9 mouse cellular contexts compared by ENCODE assay signal in the genomic region with DNA sequence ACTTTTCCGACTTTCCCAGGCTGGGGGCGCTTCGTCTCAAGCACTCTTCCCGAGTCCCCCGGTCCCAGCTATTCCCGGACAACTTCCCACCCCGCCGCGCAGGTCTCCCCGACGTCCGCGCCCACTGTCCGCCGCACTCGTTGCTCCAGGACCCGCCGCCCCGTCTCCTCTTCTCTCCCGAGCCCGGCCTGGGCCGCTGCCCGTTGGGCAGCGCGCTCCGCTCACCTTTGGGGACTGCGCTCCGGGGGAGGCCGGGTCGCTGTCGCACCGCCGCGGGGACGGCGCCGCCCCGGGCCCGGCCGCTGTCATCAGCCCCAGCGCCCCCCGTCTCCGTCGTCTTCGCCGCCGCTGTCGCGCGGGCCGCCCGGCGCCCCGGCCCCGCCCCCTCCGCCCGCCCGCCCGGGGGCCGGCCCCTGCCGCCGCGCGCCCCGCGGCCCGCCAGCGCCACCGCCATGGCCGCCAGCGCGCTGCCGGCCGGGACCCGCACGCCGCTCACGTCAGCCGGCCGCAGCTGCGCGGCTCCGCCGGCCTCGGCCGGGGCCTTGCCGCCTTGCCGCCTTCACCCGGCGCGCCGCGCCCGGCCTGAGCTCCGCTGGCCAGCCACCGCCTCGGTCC. TPM values are rescaled to one million over a fixed set of nuclear protein-coding genes. Genes with fewer than 3 reads are reported as not detected.
DNase-seq lines count a peak whose midpoint lies in the region; ATAC-seq and TF ChIP-seq lines count a peak whose summit lies in the region.
"Not testable (repeated sequence)": the region's sequence is repeated elsewhere in the genome, so short reads cannot be mapped to it uniquely, and the experiment has no call there.
"Had no signal": no experiment of that assay in that cellular context is flagged by ENCODE, and none has a peak within 500 bp of the region (broad histone marks: within the 10 kb centered on the region; RNA-seq: fewer than 3 reads in every experiment).

No protein-coding gene starts in this region.

- WGBS in embryonic facial prominence, embryonic 15.5 days, result no CpG with 5 or more reads among the region's 97 CpGs
- WGBS in hindbrain, embryonic 12.5 days, result no CpG with 5 or more reads among the region's 97 CpGs
- no CpG with 5 or more reads among the region's 97 CpGs for WGBS in intestine, postnatal 0 days
- no CpG with 5 or more reads among the region's 97 CpGs for WGBS in liver, embryonic 11.5 days
- WGBS in lung, postnatal 0 days, result no CpG with 5 or more reads among the region's 97 CpGs
- no CpG with 5 or more reads among the region's 97 CpGs for WGBS in neural tube, embryonic 12.5 days

- H3K36me3 ChIP-seq in embryonic facial prominence, embryonic 15.5 days; hindbrain, embryonic 12.5 days; intestine, postnatal 0 days (ENCODE audit: control insufficient read depth, insufficient read depth); liver, embryonic 11.5 days (ENCODE audit: control insufficient read depth, insufficient read depth, low read length); lung, postnatal 0 days (ENCODE audit: insufficient read depth, low read length); neural tube, embryonic 12.5 days: not testable (repeated sequence)

- H3K27ac ChIP-seq in embryonic facial prominence, embryonic 15.5 days (replicated peaks); hindbrain, embryonic 12.5 days; intestine, postnatal 0 days (ENCODE audit: low read depth, low read length); liver, embryonic 11.5 days (ENCODE audit: low read depth, low read length); lung, postnatal 0 days (ENCODE audit: low read length); neural tube, embryonic 12.5 days: not testable (repeated sequence)

- H3K9me3 ChIP-seq in embryonic facial prominence, embryonic 15.5 days (replicated peaks); hindbrain, embryonic 12.5 days (replicated peaks); intestine, postnatal 0 days (ENCODE audit: control insufficient read depth); liver, embryonic 11.5 days (ENCODE audit: control insufficient read depth, low read length); lung, postnatal 0 days (ENCODE audit: low read length); neural tube, embryonic 12.5 days: not testable (repeated sequence)

- TF ChIP-seq EP300 in lung, postnatal 0 days (IDR thresholded peaks at IDR 0.05), result not testable (repeated sequence)

- not testable (repeated sequence) for H3K27me3 ChIP-seq in embryonic facial prominence, embryonic 15.5 days; hindbrain, embryonic 12.5 days; intestine, postnatal 0 days (replicated peaks; ENCODE audit: control insufficient read depth, insufficient read depth, low read length); liver, embryonic 11.5 days (replicated peaks; ENCODE audit: control insufficient read depth, insufficient read depth, low read length); lung, postnatal 0 days (replicated peaks; ENCODE audit: insufficient read depth, low read length); neural tube, embryonic 12.5 days (replicated peaks)

- not testable (repeated sequence) for H3K4me2 ChIP-seq in embryonic facial prominence, embryonic 15.5 days (replicated peaks); hindbrain, embryonic 12.5 days (replicated peaks); intestine, postnatal 0 days (replicated peaks; ENCODE audit: low read depth); liver, embryonic 11.5 days; lung, postnatal 0 days (replicated peaks; ENCODE audit: low read depth, low read length); neural tube, embryonic 12.5 days (replicated peaks)

- peak; percentile 78 for ATAC-seq in embryonic facial prominence, embryonic 15.5 days (ENCODE audit: insufficient number of reproducible peaks, low FRiP score, low TSS enrichment, low read depth)
- ATAC-seq in frontal cortex, adult (ENCODE audit: low TSS enrichment), result peak; percentile 71
- ATAC-seq in hindbrain, embryonic 12.5 days (ENCODE audit: low FRiP score), result peak; percentile 80
- ATAC-seq in intestine, postnatal 0 days, result peak; percentile 83
- peak; percentile 61 for ATAC-seq in liver, embryonic 11.5 days (replicated peaks; ENCODE audit: low FRiP score)
- ATAC-seq in lung, postnatal 0 days, result peak; percentile 81
- peak; percentile 80 for ATAC-seq in neural tube, embryonic 12.5 days (ENCODE audit: low FRiP score, low read depth)

- not testable (repeated sequence) for TF ChIP-seq CTCF in intestine, postnatal 0 days (IDR thresholded peaks at IDR 0.05; ENCODE audit: low read depth); lung, postnatal 0 days (IDR thresholded peaks at IDR 0.05)

- not testable (repeated sequence) for DNase-seq in liver, embryonic 11.5 days (ENCODE audit: low spot score); lung, postnatal 0 days (ENCODE audit: low spot score)

- H3K9ac ChIP-seq in embryonic facial prominence, embryonic 15.5 days; hindbrain, embryonic 12.5 days; intestine, postnatal 0 days (ENCODE audit: low read depth, low read length); liver, embryonic 11.5 days (ENCODE audit: low read depth, low read length); lung, postnatal 0 days (replicated peaks; ENCODE audit: low read depth); neural tube, embryonic 12.5 days: not testable (repeated sequence)

- H3K4me1 ChIP-seq in embryonic facial prominence, embryonic 15.5 days; hindbrain, embryonic 12.5 days; intestine, postnatal 0 days (replicated peaks; ENCODE audit: control insufficient read depth, insufficient read depth, low read length); liver, embryonic 11.5 days (replicated peaks; ENCODE audit: control insufficient read depth, insufficient read depth, low read length); lung, postnatal 0 days (ENCODE audit: insufficient read depth, low read depth, low read length); neural tube, embryonic 12.5 days: not testable (repeated sequence)

- not testable (repeated sequence) for H3K4me3 ChIP-seq in embryonic facial prominence, embryonic 15.5 days (replicated peaks); hindbrain, embryonic 12.5 days; intestine, postnatal 0 days (ENCODE audit: low read depth, low read length); liver, embryonic 11.5 days (ENCODE audit: low read depth, low read length); lung, postnatal 0 days (ENCODE audit: low read depth, low read length); neural tube, embryonic 12.5 days

RNA-seq across cellular contexts. Expression of a gene that starts 14.0 kb away (rescaled TPM):
- polyA plus RNA-seq in embryonic facial prominence, embryonic 15.5 days (2015; fragmentation: Nextera tagmentation; extraction: Ambion mirVana), result 6.6 and 8.7 TPM in 2 replicates
- 10.3 and 11.7 TPM in 2 replicates for polyA plus RNA-seq in hindbrain, embryonic 12.5 days (2016; fragmentation: Nextera tagmentation; extraction: Ambion mirVana)
- polyA plus RNA-seq in intestine, postnatal 0 days (2015; fragmentation: Nextera tagmentation; extraction: Ambion mirVana), result 3.6 and 5.8 TPM in 2 replicates
- 5.4 and 5.6 TPM in 2 replicates for polyA plus RNA-seq in liver, embryonic 11.5 days (2014; fragmentation: Nextera tagmentation; extraction: Ambion mirVana)
- 4.5 and 5.6 TPM in 2 replicates for polyA plus RNA-seq in lung, postnatal 0 days (2015; fragmentation: Nextera tagmentation; extraction: Ambion mirVana)
- 9.2 and 11.8 TPM in 2 replicates for polyA plus RNA-seq in neural tube, embryonic 12.5 days (2016; fragmentation: Nextera tagmentation; extraction: Ambion mirVana)

RNA-seq across cellular contexts. Expression of a gene that starts 17.0 kb away (rescaled TPM):
- 69.6 and 75.0 TPM in 2 replicates for polyA plus RNA-seq in embryonic facial prominence, embryonic 15.5 days (2015; fragmentation: Nextera tagmentation; extraction: Ambion mirVana)
- polyA plus RNA-seq in hindbrain, embryonic 12.5 days (2016; fragmentation: Nextera tagmentation; extraction: Ambion mirVana), result 97.1 and 112 TPM in 2 replicates
- polyA plus RNA-seq in intestine, postnatal 0 days (2015; fragmentation: Nextera tagmentation; extraction: Ambion mirVana), result 27.4 and 30.9 TPM in 2 replicates
- 67.2 and 73.1 TPM in 2 replicates for polyA plus RNA-seq in liver, embryonic 11.5 days (2014; fragmentation: Nextera tagmentation; extraction: Ambion mirVana)
- 49.6 and 59.4 TPM in 2 replicates for polyA plus RNA-seq in lung, postnatal 0 days (2015; fragmentation: Nextera tagmentation; extraction: Ambion mirVana)
- polyA plus RNA-seq in neural tube, embryonic 12.5 days (2016; fragmentation: Nextera tagmentation; extraction: Ambion mirVana), result 99.1 and 107 TPM in 2 replicates

RNA-seq across cellular contexts. Expression of a gene that starts 17.3 kb away (rescaled TPM):
- 1.1 TPM in 1 of 2 replicates, not detected in the other for polyA plus RNA-seq in embryonic facial prominence, embryonic 15.5 days (2015; fragmentation: Nextera tagmentation; extraction: Ambion mirVana)
- not detected in 2 replicates for polyA plus RNA-seq in hindbrain, embryonic 12.5 days (2016; fragmentation: Nextera tagmentation; extraction: Ambion mirVana)
- 3.2 and 3.4 TPM in 2 replicates for polyA plus RNA-seq in intestine, postnatal 0 days (2015; fragmentation: Nextera tagmentation; extraction: Ambion mirVana)
- polyA plus RNA-seq in liver, embryonic 11.5 days (2014; fragmentation: Nextera tagmentation; extraction: Ambion mirVana), result 3.9 and 4.4 TPM in 2 replicates
- 1.1 and 1.2 TPM in 2 replicates for polyA plus RNA-seq in lung, postnatal 0 days (2015; fragmentation: Nextera tagmentation; extraction: Ambion mirVana)
- polyA plus RNA-seq in neural tube, embryonic 12.5 days (2016; fragmentation: Nextera tagmentation; extraction: Ambion mirVana), result not detected in 2 replicates
- polyA plus RNA-seq: embryonic facial prominence, embryonic 10.5 days; liver, adult 2 months had no signal

RNA-seq across cellular contexts. Expression of a gene that starts 17.4 kb away (rescaled TPM):
- 5.4 and 8.3 TPM in 2 replicates for polyA plus RNA-seq in embryonic facial prominence, embryonic 15.5 days (2015; fragmentation: Nextera tagmentation; extraction: Ambion mirVana)
- polyA plus RNA-seq in hindbrain, embryonic 12.5 days (2016; fragmentation: Nextera tagmentation; extraction: Ambion mirVana), result 5.9 and 6.5 TPM in 2 replicates
- 2.7 and 4.4 TPM in 2 replicates for polyA plus RNA-seq in intestine, postnatal 0 days (2015; fragmentation: Nextera tagmentation; extraction: Ambion mirVana)
- polyA plus RNA-seq in liver, embryonic 11.5 days (2014; fragmentation: Nextera tagmentation; extraction: Ambion mirVana), result 3.0 and 4.6 TPM in 2 replicates
- polyA plus RNA-seq in lung, postnatal 0 days (2015; fragmentation: Nextera tagmentation; extraction: Ambion mirVana), result 4.4 and 5.0 TPM in 2 replicates
- polyA plus RNA-seq in neural tube, embryonic 12.5 days (2016; fragmentation: Nextera tagmentation; extraction: Ambion mirVana), result 3.9 and 4.0 TPM in 2 replicates

RNA-seq across cellular contexts. Expression of a gene that starts 45.4 kb away (rescaled TPM):
- 2.7 and 3.3 TPM in 2 replicates for polyA plus RNA-seq in embryonic facial prominence, embryonic 15.5 days (2015; fragmentation: Nextera tagmentation; extraction: Ambion mirVana)
- 1.1 TPM in 1 of 2 replicates, not detected in the other for polyA plus RNA-seq in hindbrain, embryonic 12.5 days (2016; fragmentation: Nextera tagmentation; extraction: Ambion mirVana)
- polyA plus RNA-seq in intestine, postnatal 0 days (2015; fragmentation: Nextera tagmentation; extraction: Ambion mirVana), result 0.65 and 3.1 TPM in 2 replicates
- polyA plus RNA-seq in liver, embryonic 11.5 days (2014; fragmentation: Nextera tagmentation; extraction: Ambion mirVana), result 1.3 and 2.6 TPM in 2 replicates
- polyA plus RNA-seq in lung, postnatal 0 days (2015; fragmentation: Nextera tagmentation; extraction: Ambion mirVana), result 0.39 and 3.6 TPM in 2 replicates
- polyA plus RNA-seq in neural tube, embryonic 12.5 days (2016; fragmentation: Nextera tagmentation; extraction: Ambion mirVana), result 1.2 and 1.7 TPM in 2 replicates
